Mouse (Mus musculus) midbrain, embryonic 14.5 days (tissue): ENCODE results near the gene Aig1. TPM values are rescaled to one million over a fixed set of nuclear protein-coding genes. Genes with fewer than 3 reads are reported as not detected.
A peak's percentile ranks its signal among the peaks of the same experiment; 100 is the strongest.

Experiments used
- ATAC-seq: fragments of 200-750 bp; cut with Nextera tagmentation; 2 replicates; pipeline ENCODE4 v1.8.0; 2017; ENCODE audit warnings: moderate number of reproducible peaks, moderate library complexity; ENCODE audit not compliant: low FRiP score, low TSS enrichment
- DNase-seq: peaks from one replicate; pipeline ENCODE4 v3.0.0-alpha.2; 2015
- H3K27ac ChIP-seq: fragments of 300-500 bp; sonication (generic); replicated peaks from 2 replicates; pipeline ENCODE4 v1.5.1; 2014; ENCODE audit warnings: mild to moderate bottlenecking, low read depth, low read length, moderate library complexity
- H3K27me3 ChIP-seq: fragments of 300-500 bp; sonication (generic); 2 replicates; pipeline ENCODE4 v1.6.1; 2014; ENCODE audit warnings: low read length, control low read depth, mixed read lengths; ENCODE audit not compliant: control insufficient read depth, insufficient read depth
- H3K36me3 ChIP-seq: fragments of 300-500 bp; sonication (generic); 2 replicates; pipeline ENCODE4 v1.6.1; 2014; ENCODE audit warnings: low read length, control low read depth; ENCODE audit not compliant: control insufficient read depth, insufficient read depth
- H3K4me1 ChIP-seq: fragments of 300-500 bp; sonication (generic); 2 replicates; pipeline ENCODE4 v1.6.1; 2014; ENCODE audit warnings: mild to moderate bottlenecking, antibody characterized with exemption, low read length, control low read depth; ENCODE audit not compliant: control insufficient read depth, insufficient read depth
- H3K4me2 ChIP-seq: fragments of 300-500 bp; sonication (generic); 2 replicates; pipeline ENCODE4 v1.6.1; 2014; ENCODE audit warnings: mild to moderate bottlenecking, low read length, moderate library complexity
- H3K4me3 ChIP-seq: fragments of 300-500 bp; sonication (generic); replicated peaks from 2 replicates; pipeline ENCODE4 v1.5.1; 2014; ENCODE audit warnings: low read depth, low read length
- H3K9ac ChIP-seq: fragments of 300-500 bp; sonication (generic); replicated peaks from 2 replicates; pipeline ENCODE4 v1.6.1; 2014; ENCODE audit warnings: mild to moderate bottlenecking, low read length, moderate library complexity
- H3K9me3 ChIP-seq: fragments of 300-500 bp; sonication (generic); 2 replicates; pipeline ENCODE4 v1.6.1; 2016; ENCODE audit warnings: low read length, control low read depth, mixed read lengths; ENCODE audit not compliant: control insufficient read depth
- WGBS: fragments of 180-500 bp; shearing (Covaris S2); extraction: QIAGEN DNeasy Blood & Tissue Kit; methylation state at CpG from one replicate; pipeline ENCODE4 v1.1.7; 2014; 5-methylcytosine and 5-hydroxymethylcytosine counted together
- polyA plus RNA-seq: library from polyadenylated mRNA; unstranded; fragments of >200 nt; fragmentation: Nextera tagmentation; extraction: Ambion mirVana; gene quantifications from 2 replicates; pipeline ENCODE4 v1.2.1, GENCODE M21; 2014

Gene Aig1
- polyA plus RNA-seq, 1 experiment from 2014 or later = 76.0 TPM

- WGBS = 94% methylated on average over 7 of the region's 7 CpGs
- no peak for ATAC-seq
- no peaks in the 10 kb centered on the region for H3K36me3 ChIP-seq
These were observed 12.3 kb downstream of the Aig1 start for GRCm38 (mm10) chr10:13856438-13856837.

DNA sequence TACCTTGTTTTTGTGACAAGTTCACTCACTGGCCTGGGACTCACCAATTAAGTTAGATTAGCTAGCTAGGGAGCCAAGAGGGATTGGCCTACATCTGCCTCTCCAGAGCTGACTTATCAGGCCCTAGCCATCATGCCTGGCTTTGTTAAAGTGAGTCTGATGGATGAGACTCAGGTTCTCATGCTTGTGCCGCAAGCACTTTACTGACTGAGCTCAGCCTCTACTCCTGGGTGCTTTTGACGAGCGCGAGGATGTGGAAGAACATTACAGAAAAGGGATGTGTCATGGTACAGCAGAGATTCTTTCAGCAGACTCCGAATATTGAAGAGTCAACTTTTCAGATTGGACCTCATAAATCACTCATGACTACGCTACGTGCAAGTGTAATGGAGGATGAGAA lies 12.8 kb downstream of the Aig1 start:
- no peaks in the 10 kb centered on the region for H3K9me3 ChIP-seq
- H3K4me1 ChIP-seq = 0 out of 2 replicates have a peak, but pooled peaks cover under 1% of the 10 kb centered on the region
- no peaks in the 10 kb centered on the region for H3K36me3 ChIP-seq
- WGBS = 96% methylated on average over 7 of the region's 7 CpGs
- H3K27ac ChIP-seq = no peak overlapping the region
- no peak overlapping the region for H3K4me2 ChIP-seq
- DNase-seq (no peak), ATAC-seq (no peak)
- H3K27me3 ChIP-seq = no peaks in the 10 kb centered on the region
- no peak overlapping the region for H3K9ac ChIP-seq
- H3K4me3 ChIP-seq = no peak overlapping the region

More at GRCm38 (mm10) chr10:13856438-13856837, 12.3 kb downstream of the Aig1 start:
- Histone ChIP-seq H3K4me2 (no peak overlapping the region), H3K4me1 (0 out of 2 replicates have a peak, but pooled peaks cover 3% of the 10 kb centered on the region), H3K9me3 (no peaks in the 10 kb centered on the region), H3K27ac (no peak overlapping the region), H3K9ac (no peak overlapping the region), H3K4me3 (no peak overlapping the region), H3K27me3 (no peaks in the 10 kb centered on the region)
- no peak for DNase-seq

DNA sequence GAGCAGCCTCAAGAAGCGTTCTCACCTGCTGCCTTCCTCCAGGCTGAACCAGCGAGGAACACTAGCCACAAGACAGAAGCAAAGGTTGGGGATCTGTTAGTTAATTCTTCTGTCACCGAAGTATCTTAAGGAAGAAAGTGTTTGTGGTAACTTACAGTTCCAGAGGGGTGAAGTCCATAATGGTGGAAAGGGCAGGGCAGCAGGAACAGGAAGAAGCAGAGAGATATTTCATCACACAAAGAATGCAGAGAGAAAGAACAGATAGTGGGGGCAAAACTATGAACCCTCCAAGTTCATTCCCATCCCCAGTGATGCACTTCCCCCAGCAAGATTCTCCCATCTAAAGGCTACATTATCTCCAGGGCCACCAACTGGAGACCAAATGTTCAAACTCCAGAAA lies 13.7 kb downstream of the Aig1 start:
- Histone ChIP-seq H3K9ac (no peak overlapping the region), H3K27me3 (no peaks in the 10 kb centered on the region), H3K4me2 (no peak overlapping the region), H3K27ac (no peak overlapping the region), H3K4me1 (no peaks in the 10 kb centered on the region), H3K9me3 (no peaks in the 10 kb centered on the region), H3K4me3 (no peak overlapping the region), H3K36me3 (no peaks in the 10 kb centered on the region)
- 91% methylated on average over 3 of the region's 3 CpGs for WGBS
- DNase-seq (no peak), ATAC-seq (no peak)

DNA sequence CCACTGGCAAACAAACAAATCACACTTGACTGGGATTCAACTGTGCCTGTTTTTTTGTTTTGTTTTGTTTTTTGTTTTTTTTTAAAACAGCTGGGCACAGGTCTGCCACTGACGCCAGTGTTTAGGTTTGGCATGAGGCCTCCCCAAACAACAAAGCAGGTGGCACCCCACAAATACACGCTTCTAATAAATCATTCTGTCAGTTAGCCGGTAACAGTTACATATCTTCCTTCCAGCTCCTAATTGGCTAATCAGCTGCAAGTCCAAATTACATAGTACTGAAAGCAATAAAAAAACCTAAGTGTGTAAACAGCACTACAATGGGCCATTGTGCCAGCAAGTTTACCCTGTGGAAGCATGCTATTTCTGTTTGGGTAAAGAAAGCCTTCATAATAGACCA lies 18.7 kb downstream of the Aig1 start:
- ATAC-seq = no peak
- 58% methylated on average over 3 of the region's 3 CpGs for WGBS

DNA sequence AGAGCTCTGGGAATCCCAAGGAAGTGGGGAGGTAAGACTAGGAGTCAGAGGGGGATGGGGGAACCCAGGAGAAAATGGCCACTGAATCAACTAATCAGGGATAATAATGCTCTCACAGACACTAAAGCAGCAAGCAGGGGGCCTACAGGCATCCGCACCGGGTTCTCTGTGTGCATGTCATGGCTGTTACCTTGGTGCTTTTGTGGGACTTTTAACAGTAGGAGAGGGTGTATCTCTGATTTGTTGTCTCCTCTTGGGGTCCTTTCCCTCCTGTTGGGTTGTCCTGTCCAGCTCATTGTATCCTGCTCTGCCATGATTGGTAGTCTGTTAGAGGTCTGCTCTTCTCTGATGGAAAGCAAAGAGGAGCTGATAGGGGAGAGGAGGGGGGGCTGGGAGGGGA lies 19.6 kb downstream of the Aig1 start:
- no peak overlapping the region for H3K4me3 ChIP-seq
- H3K9me3 ChIP-seq = no peaks in the 10 kb centered on the region
- H3K27me3 ChIP-seq = no peaks in the 10 kb centered on the region
- H3K9ac ChIP-seq = no peak overlapping the region
- no peaks in the 10 kb centered on the region for H3K36me3 ChIP-seq
- no peak overlapping the region for H3K27ac ChIP-seq
- no peaks in the 10 kb centered on the region for H3K4me1 ChIP-seq
- ATAC-seq = no peak
- 5% methylated on average over 2 of the region's 2 CpGs for WGBS
- DNase-seq = peak; percentile 18
- H3K4me2 ChIP-seq = no peak overlapping the region

More for the DNA sequence above, 18.7 kb downstream of the Aig1 start:
- H3K4me2 ChIP-seq = no peak overlapping the region
- no peaks in the 10 kb centered on the region for H3K27me3 ChIP-seq
- no peak overlapping the region for H3K27ac ChIP-seq
- H3K4me1 ChIP-seq = no peaks in the 10 kb centered on the region
- H3K36me3 ChIP-seq = no peaks in the 10 kb centered on the region
- H3K9ac ChIP-seq = no peak overlapping the region; the same call in 1 of the 2 replicates
- H3K9me3 ChIP-seq = no peaks in the 10 kb centered on the region
- no peak overlapping the region for H3K4me3 ChIP-seq
- no peak for DNase-seq

DNA sequence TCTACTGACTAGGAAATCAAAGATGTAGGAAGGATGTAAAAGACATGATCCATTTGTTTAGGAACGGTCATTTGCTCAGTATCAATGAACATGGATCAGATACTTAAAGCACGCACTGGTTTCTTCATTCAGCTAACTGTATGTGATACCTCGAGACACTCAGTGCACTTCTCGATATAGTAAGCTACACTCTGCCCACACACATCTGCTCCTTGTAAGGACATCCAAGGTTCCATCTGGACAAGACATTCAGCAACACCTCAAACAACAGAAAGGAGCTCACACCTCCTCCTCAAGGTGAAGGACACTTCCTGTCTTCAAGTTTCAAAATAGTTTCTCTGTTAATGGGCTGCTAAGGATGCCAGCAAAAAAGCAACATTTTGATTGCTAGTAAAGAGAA lies 23.9 kb downstream of the Aig1 start:
- H3K27ac ChIP-seq = no peak overlapping the region
- no peaks in the 10 kb centered on the region for H3K4me1 ChIP-seq
- ATAC-seq (no peak), DNase-seq (no peak)
- H3K36me3 ChIP-seq = no peaks in the 10 kb centered on the region
- WGBS = 94% methylated on average over 4 of the region's 4 CpGs
- no peak overlapping the region for H3K9ac ChIP-seq
- H3K9me3 ChIP-seq = no peaks in the 10 kb centered on the region
- no peaks in the 10 kb centered on the region for H3K27me3 ChIP-seq
- no peak overlapping the region for H3K4me3 ChIP-seq
- H3K4me2 ChIP-seq = no peak overlapping the region

DNA sequence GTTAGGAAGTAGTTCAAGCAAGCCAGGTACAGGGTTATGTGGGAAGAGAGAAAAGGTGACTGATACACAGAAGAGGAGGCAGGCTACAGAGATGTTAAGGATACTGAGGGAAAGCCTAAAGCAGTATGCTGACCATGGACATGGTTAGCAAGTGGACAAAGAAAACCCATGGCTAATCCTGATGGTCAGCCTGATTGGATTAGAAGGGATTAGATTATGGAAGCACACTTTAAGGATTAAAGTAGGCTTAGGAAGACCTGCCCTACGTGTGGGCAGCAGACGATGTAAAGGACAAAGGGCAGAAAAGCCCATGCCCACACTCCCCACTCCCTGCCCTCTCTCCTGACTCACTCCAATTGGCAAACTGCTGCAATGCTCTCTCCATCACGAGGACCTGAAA lies 25.0 kb downstream of the Aig1 start:
- Histone ChIP-seq H3K36me3 (no peaks in the 10 kb centered on the region), H3K4me3 (no peak overlapping the region), H3K27me3 (no peaks in the 10 kb centered on the region), H3K9ac (no peak overlapping the region), H3K4me1 (no peaks in the 10 kb centered on the region), H3K27ac (no peak overlapping the region), H3K4me2 (no peak overlapping the region), H3K9me3 (no peaks in the 10 kb centered on the region)
- ATAC-seq = no peak
- no peak for DNase-seq
- 27% methylated on average over 3 of the region's 3 CpGs for WGBS

DNA sequence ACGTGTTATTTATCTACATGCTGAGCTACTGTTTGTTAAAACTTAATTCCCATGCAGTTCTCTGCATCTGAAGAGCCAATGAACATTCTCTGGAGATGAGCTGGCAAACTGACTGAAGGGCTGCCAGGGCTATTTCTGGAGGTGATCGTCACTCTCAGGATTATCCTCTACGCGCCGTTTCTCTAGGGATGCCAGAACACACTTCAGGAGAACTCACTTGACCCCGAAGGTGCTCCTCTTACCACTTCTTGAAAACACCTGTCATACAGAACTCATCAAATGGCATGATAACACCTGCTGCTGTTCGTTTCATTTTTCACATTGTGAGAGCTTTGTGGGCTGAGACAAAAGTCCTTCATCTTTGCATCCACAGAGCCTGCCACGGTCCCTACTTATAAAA lies 25.9 kb downstream of the Aig1 start:
- ATAC-seq = no peak
- 82% methylated on average over 8 of the region's 8 CpGs for WGBS
- no peaks in the 10 kb centered on the region for H3K36me3 ChIP-seq
- H3K27me3 ChIP-seq = no peaks in the 10 kb centered on the region
- H3K9ac ChIP-seq = no peak overlapping the region
- DNase-seq = no peak
- H3K4me3 ChIP-seq = no peak overlapping the region
- no peak overlapping the region for H3K27ac ChIP-seq
- H3K4me1 ChIP-seq = no peaks in the 10 kb centered on the region
- no peak overlapping the region for H3K4me2 ChIP-seq
- no peaks in the 10 kb centered on the region for H3K9me3 ChIP-seq

- Histone ChIP-seq H3K4me1 (no peaks in the 10 kb centered on the region), H3K27ac (no peak overlapping the region), H3K27me3 (no peaks in the 10 kb centered on the region), H3K9ac (no peak overlapping the region), H3K9me3 (no peaks in the 10 kb centered on the region), H3K36me3 (no peaks in the 10 kb centered on the region), H3K4me2 (no peak overlapping the region), H3K4me3 (no peak overlapping the region)
- DNase-seq (no peak), ATAC-seq (no peak)
- WGBS = 91% methylated on average over 6 of the region's 6 CpGs
These were observed 30.2 kb downstream of the Aig1 start for GRCm38 (mm10) chr10:13838511-13839126.
